Mouse (Mus musculus) spleen, adult 2 months (tissue): Measurements from ENCODE around the gene Abhd14a.

Experiments used
- CTCF ChIP-seq: fragments of 200-500 bp; IDR thresholded peaks from 2 replicates; pipeline ENCODE4 v1.5.1; 2011; ENCODE audit warnings: mild to moderate bottlenecking, inconsistent platforms; ENCODE audit not compliant: insufficient read depth, insufficient read length, insufficient replicate concordance; ENCODE audit errors: extremely low read depth
- POLR2A ChIP-seq: fragments of 200-500 bp; IDR thresholded peaks from 2 replicates; pipeline ENCODE4 v1.6.1; 2011; ENCODE audit warnings: low read depth, low read length, inconsistent platforms

DNA sequence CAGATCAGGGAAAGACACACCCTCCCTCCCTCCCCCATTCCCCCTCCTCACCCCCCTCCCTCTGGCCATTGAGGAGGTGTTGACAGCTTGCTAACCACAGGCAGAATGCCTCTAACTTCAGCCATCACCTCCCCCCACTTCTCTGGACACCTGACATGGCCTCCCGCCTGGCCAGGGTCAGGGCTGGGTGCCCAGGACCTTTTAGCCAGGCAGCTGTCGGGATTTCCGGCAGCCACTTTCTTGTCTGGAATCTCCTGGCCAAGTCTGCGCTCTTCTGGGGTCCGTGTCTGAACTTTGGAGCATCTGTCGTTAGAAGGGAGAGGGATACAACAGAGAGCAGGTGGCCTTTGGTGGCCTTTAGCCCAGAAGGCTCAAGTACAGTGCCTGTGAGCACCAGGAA lies 42.2 kb downstream of the Abhd14a start:
- no peak for TF ChIP-seq POLR2A
- no peak for TF ChIP-seq CTCF
